Mouse (Mus musculus): ENCODE results near the gene Nek10.

Gene Nek10

GRCm38 (mm10) chr14:14905530-14905852 is 102.3 kb downstream of the Nek10 start:
- no peak for TF ChIP-seq GATA4 (IDR thresholded peaks at IDR 0.05; ENCODE audit: insufficient replicate concordance, low read length)

GRCm38 (mm10) chr14:14925615-14926014 is 122.4 kb downstream of the Nek10 start:
- TF ChIP-seq GATA4 (IDR thresholded peaks at IDR 0.05; ENCODE audit: insufficient replicate concordance, low read length): no peak

GRCm38 (mm10) chr14:14927559-14927958 is 124.3 kb downstream of the Nek10 start:
- no peak for TF ChIP-seq GATA4 (IDR thresholded peaks at IDR 0.05; ENCODE audit: insufficient replicate concordance, low read length)

GRCm38 (mm10) chr14:14934977-14935376 is 131.8 kb downstream of the Nek10 start:
- TF ChIP-seq GATA4 (IDR thresholded peaks at IDR 0.05; ENCODE audit: insufficient replicate concordance, low read length): no peak

GRCm38 (mm10) chr14:14945930-14946329 is 142.7 kb downstream of the Nek10 start:
- no peak for TF ChIP-seq GATA4 (IDR thresholded peaks at IDR 0.05; ENCODE audit: insufficient replicate concordance, low read length)

- TF ChIP-seq GATA4 (IDR thresholded peaks at IDR 0.05; ENCODE audit: insufficient replicate concordance, low read length): no peak
Measured at GRCm38 (mm10) chr14:14949023-14949422, 145.8 kb downstream of the Nek10 start.

GRCm38 (mm10) chr14:14951808-14952207 is 148.6 kb downstream of the Nek10 start:
- TF ChIP-seq GATA4 (IDR thresholded peaks at IDR 0.05; ENCODE audit: insufficient replicate concordance, low read length): no peak

GRCm38 (mm10) chr14:14959780-14960440 is 156.7 kb downstream of the Nek10 start:
- no peak for TF ChIP-seq GATA4 (IDR thresholded peaks at IDR 0.05; ENCODE audit: insufficient replicate concordance, low read length)

- TF ChIP-seq GATA4 (IDR thresholded peaks at IDR 0.05; ENCODE audit: insufficient replicate concordance, low read length): no peak
Measured at GRCm38 (mm10) chr14:14960441-14960988, 157.3 kb downstream of the Nek10 start.

GRCm38 (mm10) chr14:14970633-14971032 is 167.4 kb downstream of the Nek10 start:
- no peak for TF ChIP-seq GATA4 (IDR thresholded peaks at IDR 0.05; ENCODE audit: insufficient replicate concordance, low read length)

- no peak for TF ChIP-seq GATA4 (IDR thresholded peaks at IDR 0.05; ENCODE audit: insufficient replicate concordance, low read length)
Measured at GRCm38 (mm10) chr14:14971056-14971455, 167.8 kb downstream of the Nek10 start.

GRCm38 (mm10) chr14:14974156-14974555 is 170.9 kb downstream of the Nek10 start:
- TF ChIP-seq GATA4 (IDR thresholded peaks at IDR 0.05; ENCODE audit: insufficient replicate concordance, low read length): no peak

- TF ChIP-seq GATA4 (IDR thresholded peaks at IDR 0.05; ENCODE audit: insufficient replicate concordance, low read length): no peak
Measured at GRCm38 (mm10) chr14:14984710-14985647, 181.8 kb downstream of the Nek10 start.

- no peak for TF ChIP-seq GATA4 (IDR thresholded peaks at IDR 0.05; ENCODE audit: insufficient replicate concordance, low read length)
Measured at GRCm38 (mm10) chr14:14987403-14987802, 184.2 kb downstream of the Nek10 start.

GRCm38 (mm10) chr14:14991642-14992041 is 188.4 kb downstream of the Nek10 start:
- no peak for TF ChIP-seq GATA4 (IDR thresholded peaks at IDR 0.05; ENCODE audit: insufficient replicate concordance, low read length)

GRCm38 (mm10) chr14:15011408-15011807 is 208.2 kb downstream of the Nek10 start:
- TF ChIP-seq GATA4 (IDR thresholded peaks at IDR 0.05; ENCODE audit: insufficient replicate concordance, low read length): no peak
